Mouse (Mus musculus): ENCODE data around the gene Myl9.

- TF ChIP-seq CTCF (conservative IDR thresholded peaks at IDR 0.05; ENCODE audit: low read length) (no peak), NANOG (IDR thresholded peaks at IDR 0.05; ENCODE audit: borderline replicate concordance, low read length) (no peak), POU5F1 (IDR thresholded peaks at IDR 0.05; ENCODE audit: borderline replicate concordance, low read length) (no peak)
Measured at GRCm38 (mm10) chr2:156764022-156764421, 11.2 kb upstream of the Myl9 start.
